Mouse (Mus musculus) adrenal gland, postnatal 25 days (tissue): Measurements from ENCODE around the gene Fbxw4. TPM values are rescaled to one million over a fixed set of nuclear protein-coding genes. Genes with fewer than 3 reads are reported as not detected.
"Not testable (repeated sequence)": the region's sequence is repeated elsewhere in the genome, so short reads cannot be mapped to it uniquely, and the experiment has no call there.

Experiments used
- DNase-seq: peaks from one replicate; pipeline ENCODE4 v3.0.0; 2021; ENCODE audit warnings: mixed read lengths
- total RNA-seq: library from RNA; stranded (reverse); gene quantifications from 2 replicates; pipeline ENCODE4 v1.2.3, GENCODE M21; 2021

The Fbxw4 gene
- total RNA-seq, 1 experiment from 2014 or later: 32.2 TPM

DNA sequence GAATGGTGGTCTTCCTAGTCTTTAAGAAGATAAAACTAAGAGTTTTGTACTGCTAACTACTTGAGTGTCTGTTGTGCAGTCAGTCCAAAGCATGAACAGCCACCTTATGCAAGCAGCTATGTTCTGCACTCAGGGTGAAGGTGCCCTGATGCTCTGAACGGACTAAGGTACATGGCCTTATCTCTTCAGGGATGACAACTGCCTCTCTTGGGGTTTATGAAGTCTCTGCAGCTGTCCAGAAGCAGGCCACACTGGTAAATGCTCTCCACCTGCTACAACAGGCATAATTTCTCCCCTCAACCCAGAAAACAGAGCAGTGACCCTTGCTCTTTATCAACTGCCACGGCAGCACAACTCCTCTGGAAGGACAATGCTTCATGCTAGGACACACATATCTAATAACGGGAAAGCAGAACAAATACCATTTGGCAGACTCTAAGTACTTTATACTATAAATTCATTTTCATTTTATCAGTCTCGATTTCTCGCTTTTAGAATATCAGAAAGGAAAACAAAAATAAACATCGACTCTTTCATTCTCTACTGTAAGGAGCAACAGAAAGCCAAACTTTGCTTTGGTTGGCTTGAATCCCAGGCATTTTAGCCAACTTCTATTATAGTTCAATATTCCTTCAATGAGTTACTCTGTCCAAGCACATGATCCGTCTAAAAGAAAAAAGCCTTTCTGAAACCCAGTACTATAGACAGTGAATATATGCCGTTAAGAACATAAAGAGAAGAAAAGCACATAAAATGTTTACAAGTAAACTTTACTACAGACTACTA is 3.1 kb downstream of the Fbxw4 start:
- no peak for DNase-seq

- DNase-seq: no peak
These were observed 4.2 kb downstream of the Fbxw4 start for GRCm38 (mm10) chr19:45655870-45656269.

DNA sequence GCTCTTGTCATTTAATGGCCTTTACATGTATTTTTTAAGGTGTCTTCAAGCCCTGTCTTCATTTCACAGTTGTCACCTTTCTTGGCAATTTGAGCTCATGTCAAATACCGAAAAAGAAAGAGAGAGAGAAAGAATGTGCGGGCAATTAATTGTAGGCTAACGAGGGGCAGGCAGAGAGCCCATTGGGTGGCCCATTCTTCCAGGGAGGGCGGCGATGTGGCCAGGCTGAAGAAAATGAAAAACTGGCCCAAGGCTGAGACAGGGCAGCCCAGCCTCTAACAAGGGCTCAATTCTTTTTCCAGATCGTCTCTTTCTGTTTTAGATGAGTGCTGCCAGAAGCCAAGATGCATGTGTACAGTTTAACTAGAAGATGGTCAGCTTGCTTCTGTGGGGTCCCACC is 6.1 kb downstream of the Fbxw4 start:
- DNase-seq: no peak

DNA sequence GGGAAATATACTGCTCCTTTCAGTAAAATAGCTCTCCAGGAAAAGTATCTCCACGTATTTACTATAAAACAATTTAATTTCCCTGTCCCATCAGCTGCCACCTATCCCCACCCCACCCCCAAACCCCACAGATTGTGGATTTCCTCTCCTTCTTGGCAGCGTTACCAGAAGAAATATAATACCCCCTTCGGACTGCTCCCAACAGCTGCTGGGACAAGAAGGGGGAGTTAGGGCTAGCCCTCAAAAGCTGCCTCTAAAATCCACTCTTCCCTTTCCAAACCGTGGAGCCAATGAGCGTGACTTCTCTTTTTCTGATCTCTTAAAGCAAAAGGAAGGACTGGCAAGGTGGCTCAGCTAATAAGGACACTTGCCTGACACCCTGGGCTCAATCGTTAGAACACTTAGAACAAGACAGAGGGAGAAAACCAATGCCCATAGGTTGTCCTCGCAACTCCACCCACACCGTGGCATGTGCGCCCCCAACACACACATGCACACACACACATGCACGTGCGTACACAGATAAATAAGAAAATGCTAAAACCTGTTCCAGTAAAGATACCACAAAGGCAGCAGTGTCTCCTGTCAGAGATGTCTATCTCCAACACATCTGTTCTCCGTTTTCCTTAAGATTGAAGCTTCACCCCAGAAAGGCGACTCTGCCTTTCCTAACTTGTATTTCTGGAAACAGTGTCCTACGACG is 7.7 kb downstream of the Fbxw4 start:
- no peak for DNase-seq

DNA sequence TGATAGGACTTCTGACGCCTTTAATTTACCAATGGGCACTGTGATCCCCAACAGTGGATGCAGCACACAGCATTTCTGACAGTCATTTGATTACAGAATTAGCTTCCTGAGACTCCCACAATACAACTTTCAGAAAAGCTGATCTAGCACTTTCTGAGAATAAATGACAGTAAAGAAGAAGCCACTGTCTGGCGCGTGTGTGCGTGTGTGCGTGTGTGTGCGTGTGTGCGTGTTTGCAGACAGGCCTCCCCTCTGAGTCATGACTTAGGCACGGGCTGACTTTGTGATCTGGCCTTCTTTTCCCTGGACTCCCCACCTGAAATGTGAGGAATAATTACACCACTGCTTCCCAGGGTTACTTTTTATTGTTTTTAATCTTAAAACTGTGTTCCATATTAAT is 8.6 kb downstream of the Fbxw4 start:
- DNase-seq: no peak

- no peak for DNase-seq
These were observed 10.3 kb downstream of the Fbxw4 start for GRCm38 (mm10) chr19:45649776-45650175.

- DNase-seq: not testable (repeated sequence)
These were observed 11.6 kb downstream of the Fbxw4 start for GRCm38 (mm10) chr19:45648469-45648868.

GRCm38 (mm10) chr19:45646866-45647265 is 13.2 kb downstream of the Fbxw4 start:
- no peak for DNase-seq

DNA sequence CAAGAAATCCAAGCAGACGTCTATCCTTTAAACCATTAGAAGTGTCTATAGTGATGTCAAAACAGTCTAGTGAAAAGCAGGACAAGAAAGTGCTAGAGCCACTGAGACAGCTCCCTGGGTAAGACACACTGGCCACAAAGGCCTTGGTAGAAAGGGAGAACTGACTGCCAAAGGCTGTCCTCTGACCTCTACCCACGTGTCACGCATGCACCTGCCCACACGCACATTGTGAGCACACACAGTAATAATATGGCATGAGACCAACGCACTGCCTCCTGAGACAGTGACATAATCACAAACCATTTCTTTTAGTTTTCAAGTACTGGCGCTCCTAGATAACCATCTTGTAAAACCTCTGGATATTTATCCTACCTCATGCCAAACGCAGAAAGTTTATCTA is 19.4 kb downstream of the Fbxw4 start:
- DNase-seq: peak; percentile 21

- DNase-seq: no peak
These were observed 24.2 kb downstream of the Fbxw4 start for GRCm38 (mm10) chr19:45635960-45636359.

- no peak for DNase-seq
These were observed 28.5 kb downstream of the Fbxw4 start for GRCm38 (mm10) chr19:45631584-45631983.

DNA sequence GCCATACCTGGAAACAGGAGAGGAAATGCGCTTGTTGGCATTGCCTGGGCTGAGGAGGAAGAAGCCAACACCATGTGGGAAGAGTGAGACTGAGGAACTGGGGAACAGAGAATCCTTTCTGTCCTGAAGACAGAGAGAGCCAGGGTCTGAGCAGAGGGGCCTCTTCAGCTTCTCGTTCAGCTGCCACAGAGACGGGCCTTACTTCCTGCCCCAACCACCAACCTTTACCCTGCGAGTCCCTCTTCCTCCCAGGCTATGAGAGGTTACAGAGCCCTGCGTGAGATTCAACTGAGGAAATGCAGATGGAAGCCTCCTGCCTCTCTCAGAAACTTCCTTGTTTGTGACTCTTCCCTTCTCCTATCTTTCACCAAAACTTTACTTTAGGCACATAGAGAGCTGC is 29.2 kb downstream of the Fbxw4 start:
- no peak for DNase-seq

DNA sequence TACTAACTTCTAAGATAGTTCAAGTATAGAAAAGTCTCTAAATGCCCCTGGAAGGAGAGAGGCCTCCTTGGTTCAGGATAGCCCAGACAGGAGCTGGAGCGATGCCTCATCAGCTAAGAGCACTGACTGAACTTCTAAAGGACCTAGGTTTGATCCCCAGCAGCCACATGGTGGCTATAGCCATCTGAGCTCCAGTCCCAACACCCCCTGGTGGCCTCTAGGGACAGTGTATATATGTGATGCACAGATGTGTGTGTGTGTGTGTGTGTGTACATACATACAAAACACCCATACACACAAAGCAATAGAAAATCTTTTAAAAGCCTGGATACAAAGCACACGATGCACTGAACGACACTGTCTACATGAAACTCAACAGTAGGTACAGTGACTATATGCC is 30.9 kb downstream of the Fbxw4 start:
- DNase-seq: no peak

- DNase-seq: no peak
These were observed 31.5 kb downstream of the Fbxw4 start for GRCm38 (mm10) chr19:45628649-45629048.

GRCm38 (mm10) chr19:45627036-45627435 is 33.1 kb downstream of the Fbxw4 start:
- no peak for DNase-seq

DNA sequence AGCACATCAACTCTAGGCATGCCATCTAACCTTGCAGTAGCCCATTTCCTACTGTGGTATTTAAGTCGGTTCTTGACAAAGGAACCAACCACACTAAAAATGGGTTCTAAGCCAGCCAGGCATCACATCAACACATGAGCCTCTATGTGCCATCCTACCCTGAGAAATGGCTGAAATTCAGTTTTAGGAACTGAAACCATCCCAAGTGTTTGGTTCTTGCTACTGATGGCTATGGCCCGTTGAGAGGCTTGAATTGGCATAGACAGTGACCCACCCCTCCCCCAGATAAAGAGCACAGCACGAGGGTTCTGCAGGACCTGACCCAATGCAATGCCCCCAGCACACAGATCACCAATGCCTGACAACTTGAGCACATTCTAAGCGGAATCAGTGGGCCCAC is 36.4 kb downstream of the Fbxw4 start:
- no peak for DNase-seq

GRCm38 (mm10) chr19:45622144-45622543 is 38.0 kb downstream of the Fbxw4 start:
- no peak for DNase-seq

GRCm38 (mm10) chr19:45621061-45621460 is 39.1 kb downstream of the Fbxw4 start:
- DNase-seq: no peak

- no peak for DNase-seq
These were observed 40.2 kb downstream of the Fbxw4 start for GRCm38 (mm10) chr19:45619744-45620501.

GRCm38 (mm10) chr19:45618184-45618583 is 41.9 kb downstream of the Fbxw4 start:
- DNase-seq: no peak

DNA sequence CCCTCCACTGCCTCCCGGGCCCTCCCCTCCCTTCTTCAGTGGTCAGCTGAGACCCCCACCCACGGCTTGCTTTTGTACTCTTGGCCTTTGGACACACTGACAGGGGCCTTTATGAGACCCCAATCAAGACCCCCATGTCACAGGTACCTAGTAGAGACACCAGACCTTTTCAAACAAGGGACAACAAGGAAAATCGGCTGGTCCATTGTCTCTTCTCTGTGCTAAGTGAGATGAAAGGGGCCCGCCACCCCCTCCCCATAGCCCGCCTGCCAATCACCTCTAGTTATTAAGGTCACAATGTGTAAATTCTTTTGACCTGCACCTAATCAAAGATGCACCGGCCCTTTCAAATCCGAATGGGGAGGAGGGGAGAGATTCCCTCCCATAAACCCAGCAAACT is 43.4 kb downstream of the Fbxw4 start:
- no peak for DNase-seq

DNA sequence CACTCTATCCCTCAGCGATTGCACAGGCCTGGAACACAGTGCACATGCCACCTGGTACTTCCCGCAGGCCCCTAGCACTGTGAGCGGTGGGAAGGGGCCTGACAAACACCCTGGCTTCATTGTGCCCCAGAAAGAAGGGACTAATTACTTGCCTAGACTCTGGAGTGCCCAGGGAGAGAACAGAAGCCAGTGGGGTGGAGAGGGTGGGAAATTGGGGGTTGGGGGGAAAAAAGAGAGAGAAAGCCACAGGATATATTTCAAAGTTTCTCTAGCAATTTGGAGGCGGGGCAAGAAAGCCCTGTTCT is 43.9 kb downstream of the Fbxw4 start:
- no peak for DNase-seq
